Mouse (Mus musculus): ENCODE results near the gene Ctsj. TPM values are rescaled to one million over a fixed set of nuclear protein-coding genes. Genes with fewer than 3 reads are reported as not detected.
"Not testable (repeated sequence)": the region's sequence is repeated elsewhere in the genome, so short reads cannot be mapped to it uniquely, and the experiment has no call there.

Ctsj gene
- not detected for total RNA-seq (2021)
- long read RNA-seq, experiment 1 = 0 reads
- long read RNA-seq, experiment 2 = 0 reads

DNA sequence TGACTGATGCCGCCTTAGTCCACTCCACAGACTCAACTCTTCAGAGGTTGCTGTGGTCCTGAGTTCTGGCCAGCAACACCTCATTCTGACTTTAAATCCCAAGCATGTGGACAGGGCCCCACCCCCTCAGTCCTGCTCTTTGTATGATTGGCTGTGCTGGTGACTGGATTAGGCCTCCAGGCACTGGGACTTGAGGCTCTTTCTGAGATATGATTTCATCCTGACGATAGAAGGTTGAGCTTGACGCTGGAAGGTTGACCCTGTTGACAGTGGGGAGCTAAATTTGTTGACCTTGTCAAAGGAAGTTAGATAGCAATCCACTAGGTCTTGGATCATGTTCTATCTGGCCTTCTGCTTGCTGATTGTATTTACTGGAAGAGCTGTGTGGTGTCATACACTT, at the start of gene Ctsj:
Gene Ctsj, minus strand, starts transcription at position 101 of the 400 bp plus-strand sequence.
- intact Hi-C loops (cut with DNase I; ENCODE audit: low total_unique reads) = no loop called here
- DNase-seq = no peak

DNA sequence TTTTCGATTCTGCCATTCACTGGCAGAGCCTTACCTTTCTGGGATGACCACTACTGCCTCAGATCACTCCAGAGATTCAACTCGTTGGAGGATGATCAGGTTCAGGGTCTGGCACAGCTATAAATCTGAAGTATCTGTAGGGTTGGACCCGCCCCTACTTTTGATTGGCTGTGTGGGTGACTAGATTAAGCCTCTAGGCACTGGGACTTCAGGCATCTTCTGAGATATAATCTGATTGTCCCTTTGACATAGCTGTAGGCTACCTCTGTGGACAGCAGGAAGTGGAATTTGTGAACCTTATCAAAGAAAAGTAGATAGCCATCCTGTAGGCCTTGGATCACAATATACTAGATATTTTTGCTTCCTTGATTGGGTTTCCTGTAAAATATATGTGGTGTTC, 34.8 kb upstream of the Ctsj start, which contains the start of gene Ctsq:
Gene Ctsq, minus strand, starts transcription at position 101 of the 400 bp plus-strand sequence.
- no peak for DNase-seq
- intact Hi-C loops (cut with DNase I; ENCODE audit: low total_unique reads) = no loop called here

DNA sequence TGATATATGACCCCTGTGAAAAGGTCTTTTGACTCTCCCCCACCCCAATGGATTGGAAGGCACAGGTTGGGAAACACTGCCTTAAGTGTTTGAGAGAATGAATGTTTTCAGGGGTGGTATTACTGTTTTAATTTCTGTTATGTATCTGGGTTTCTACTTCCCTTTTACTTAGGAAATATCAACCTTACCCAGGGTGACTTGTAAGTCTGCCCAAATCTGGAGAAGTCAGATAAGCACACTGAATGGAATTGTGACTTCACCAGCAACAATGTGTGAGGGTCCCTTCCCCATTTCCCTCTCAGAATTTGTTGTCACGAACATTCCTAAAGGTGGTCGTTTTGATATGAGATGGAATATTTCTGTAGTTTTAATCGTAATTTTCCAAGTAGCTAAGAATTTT, 17.0 kb upstream of the Ctsj start:
- intact Hi-C loops (cut with DNase I; ENCODE audit: low total_unique reads) = no loop called here
- no peak for DNase-seq

DNA sequence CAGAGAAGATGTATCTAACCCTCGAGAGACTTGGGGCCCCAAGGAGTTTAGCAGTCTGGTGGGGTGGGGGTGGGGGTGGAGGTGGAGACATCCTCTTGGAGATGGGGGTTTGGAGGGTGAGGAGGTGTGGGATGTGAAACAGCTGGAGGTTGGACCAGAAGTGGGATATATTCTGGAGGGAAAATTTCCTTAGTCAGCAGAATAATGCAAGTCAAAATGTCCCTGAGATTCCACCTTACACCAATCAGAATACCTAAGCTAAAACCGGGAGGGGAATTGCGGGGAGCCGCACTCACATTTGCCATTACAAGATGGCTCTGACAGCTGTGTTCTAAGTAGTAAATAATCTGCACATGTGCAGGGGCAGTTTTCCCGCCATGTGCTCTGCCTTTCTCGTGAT, 16.1 kb upstream of the Ctsj start:
- intact Hi-C loops (cut with DNase I; ENCODE audit: low total_unique reads) = no loop called here
- DNase-seq = no peak

DNA sequence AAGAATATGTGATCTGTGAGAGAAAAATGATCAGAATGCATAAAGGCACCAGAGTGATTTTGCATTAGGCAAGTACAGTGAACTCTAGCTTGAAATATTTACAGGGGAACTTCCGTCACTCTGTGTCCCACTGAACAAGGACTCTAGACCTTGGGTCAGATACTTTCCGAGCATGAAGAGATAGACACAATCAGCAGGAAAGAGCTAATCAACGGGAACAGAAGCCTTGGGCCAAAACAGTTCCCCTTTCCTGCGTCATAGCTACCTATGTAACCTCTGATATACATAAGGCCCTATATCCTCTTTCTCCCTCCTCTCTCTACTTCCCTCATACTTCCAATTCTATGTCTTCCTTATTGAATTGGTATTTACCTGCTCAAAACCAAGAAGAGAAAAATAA, 4.4 kb upstream of the Ctsj start:
- intact Hi-C loops (cut with DNase I; ENCODE audit: low total_unique reads) = no loop called here
- DNase-seq = no peak

DNA sequence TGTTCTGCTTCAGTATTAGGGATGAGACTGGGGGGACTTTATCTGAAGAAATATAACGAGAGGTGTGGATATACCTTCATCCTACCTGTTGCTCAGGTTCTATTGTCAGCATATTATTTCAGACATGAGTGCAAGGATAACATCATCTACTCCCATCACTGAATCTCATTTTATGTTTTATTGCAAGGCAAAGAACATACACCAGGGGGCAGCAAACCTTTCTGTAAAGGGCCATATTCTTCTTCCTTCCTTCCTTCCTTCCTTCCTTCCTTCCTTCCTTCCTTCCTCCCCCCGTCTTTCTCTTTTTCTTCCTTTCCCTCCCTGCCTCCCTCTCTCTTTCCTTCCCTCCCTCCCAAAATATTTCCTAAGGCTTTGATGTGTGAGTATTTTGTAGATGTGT, 8.2 kb downstream of the Ctsj start:
- intact Hi-C loops (cut with DNase I; ENCODE audit: low total_unique reads) = no loop called here
- no peak for DNase-seq

DNA sequence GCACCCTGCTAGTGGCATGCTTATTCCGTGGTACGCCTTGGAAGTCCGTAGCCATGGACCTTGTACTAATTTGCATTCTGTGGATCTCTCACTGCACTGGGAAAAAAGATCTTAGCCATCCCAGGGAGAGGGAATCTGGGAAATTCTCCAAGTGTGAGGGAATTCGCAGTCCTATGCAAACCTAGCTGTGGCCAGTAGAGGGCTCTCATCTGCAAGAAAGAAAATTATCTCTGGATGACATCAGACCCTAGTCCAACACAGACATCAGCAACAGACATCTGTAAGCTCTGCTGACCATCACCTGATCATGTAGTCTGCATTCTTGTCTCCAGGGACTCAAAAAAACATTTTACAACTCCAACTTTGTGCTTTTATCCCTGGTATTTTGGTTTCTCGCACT, 18.8 kb downstream of the Ctsj start:
- DNase-seq; intact Hi-C loops (cut with DNase I; ENCODE audit: low total_unique reads): not testable (repeated sequence)

DNA sequence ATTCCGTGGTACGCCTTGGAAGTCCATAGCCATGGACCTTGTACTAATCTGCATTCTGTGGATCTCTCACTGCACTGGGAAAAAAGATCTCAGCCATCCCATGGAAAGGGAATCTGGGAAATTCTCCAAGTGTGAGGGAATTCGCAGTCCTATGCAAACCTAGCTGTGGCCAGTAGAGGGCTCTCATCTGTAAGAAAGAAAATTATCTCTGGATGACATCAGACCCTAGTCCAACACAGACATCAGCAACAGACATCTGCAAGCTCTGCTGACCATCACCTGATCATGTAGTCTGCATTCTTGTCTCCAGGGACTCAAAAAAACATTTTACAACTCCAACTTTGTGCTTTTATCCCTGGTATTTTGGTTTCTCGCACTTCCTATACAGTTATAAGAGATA, 33.4 kb downstream of the Ctsj start:
- intact Hi-C loops (cut with DNase I; ENCODE audit: low total_unique reads); DNase-seq: not testable (repeated sequence)

DNA sequence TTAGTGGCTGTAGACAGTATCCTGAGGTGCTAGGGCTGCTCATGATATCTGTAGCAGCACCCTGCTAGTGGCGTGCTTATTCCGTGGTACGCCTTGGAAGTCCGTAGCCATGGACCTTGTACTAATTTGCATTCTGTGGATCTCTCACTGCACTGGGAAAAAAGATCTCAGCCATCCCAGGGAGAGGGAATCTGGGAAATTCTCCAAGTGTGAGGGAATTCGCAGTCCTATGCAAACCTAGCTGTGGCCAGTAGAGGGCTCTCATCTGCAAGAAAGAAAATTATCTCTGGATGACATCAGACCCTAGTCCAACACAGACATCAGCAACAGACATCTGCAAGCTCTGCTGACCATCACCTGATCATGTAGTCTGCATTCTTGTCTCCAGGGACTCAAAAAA, 41.8 kb downstream of the Ctsj start:
- DNase-seq; intact Hi-C loops (cut with DNase I; ENCODE audit: low total_unique reads): not testable (repeated sequence)

DNA sequence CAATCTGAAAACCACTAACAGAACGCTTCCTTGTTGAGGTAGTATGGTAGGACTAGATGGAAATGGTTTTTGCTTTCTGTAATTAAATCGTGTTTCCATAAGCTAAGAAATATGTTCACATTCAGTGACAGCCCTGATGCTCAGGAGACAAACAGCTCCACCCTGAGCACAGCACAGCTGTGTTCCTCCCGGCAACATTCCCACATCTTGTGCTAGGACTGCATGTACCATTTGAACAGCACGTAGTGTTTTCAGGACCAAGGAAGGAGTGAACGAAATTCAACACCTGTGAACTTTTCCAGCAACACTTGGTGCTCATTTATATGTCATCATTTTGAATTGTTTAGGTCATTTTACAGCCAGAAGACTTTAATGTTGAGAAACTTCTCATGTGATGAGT, 44.1 kb downstream of the Ctsj start:
- no peak for DNase-seq
- intact Hi-C loops (cut with DNase I; ENCODE audit: low total_unique reads) = no loop called here

Other genes with a start within 250 kb of the Ctsj start
- gene BC051665, start 219.6 kb downstream of the Ctsj start, total RNA-seq (2021) = not detected
- gene Ctsll3, start 203.1 kb downstream of the Ctsj start, total RNA-seq (2021) = not detected
- under 1 TPM in 1 of 2 experiments, not detected in 1; 0.51 TPM for gene 4930486L24Rik, start 141.5 kb downstream of the Ctsj start, total RNA-seq (2021)
- under 1 TPM in 1 of 2 experiments, not detected in 1; 0.66 TPM for gene Gm49392, start 109.1 kb downstream of the Ctsj start, total RNA-seq (2021)
- gene Ctla2b, start 108.5 kb downstream of the Ctsj start, total RNA-seq (2021) = 1 to 10 TPM; 2.0 to 3.8 TPM
- gene Tpbpb, start 101.1 kb downstream of the Ctsj start, total RNA-seq (2021) = not detected
- not detected for gene Gm49393, start 70.4 kb downstream of the Ctsj start, total RNA-seq (2021)
- 1 to 10 TPM in 1 of 2 experiments, under 1 TPM in 1; 0.76 to 2.7 TPM for gene Gm49391, start 69.4 kb downstream of the Ctsj start, total RNA-seq (2021)
- gene Ctla2a, start 69.3 kb downstream of the Ctsj start, total RNA-seq (2021) = 10 to 100 TPM; 24.7 to 73.3 TPM
- gene Tpbpa, start 64.0 kb downstream of the Ctsj start, total RNA-seq (2021) = not detected
- gene Ctsq, start 34.7 kb upstream of the Ctsj start, total RNA-seq (2021) = not detected
- gene Ctsr, start 158.3 kb upstream of the Ctsj start, total RNA-seq (2021) = not detected
- not detected for gene Cts6, start 197.5 kb upstream of the Ctsj start, total RNA-seq (2021)
- gene Cts8, start 249.4 kb upstream of the Ctsj start, total RNA-seq (2021) = not detected